Mouse (Mus musculus) cerebellum, postnatal 25 days (tissue): Measurements from ENCODE around the gene Slc51a.
"Not testable (repeated sequence)": the region's sequence is repeated elsewhere in the genome, so short reads cannot be mapped to it uniquely, and the experiment has no call there.

ENCODE experiments used
- DNase-seq, 2 experiments: peaks; one replicate each; pipeline ENCODE4 v3.0.0; 2021; ENCODE audit warnings: mixed read lengths in 2 of 2

The Slc51a gene

DNA sequence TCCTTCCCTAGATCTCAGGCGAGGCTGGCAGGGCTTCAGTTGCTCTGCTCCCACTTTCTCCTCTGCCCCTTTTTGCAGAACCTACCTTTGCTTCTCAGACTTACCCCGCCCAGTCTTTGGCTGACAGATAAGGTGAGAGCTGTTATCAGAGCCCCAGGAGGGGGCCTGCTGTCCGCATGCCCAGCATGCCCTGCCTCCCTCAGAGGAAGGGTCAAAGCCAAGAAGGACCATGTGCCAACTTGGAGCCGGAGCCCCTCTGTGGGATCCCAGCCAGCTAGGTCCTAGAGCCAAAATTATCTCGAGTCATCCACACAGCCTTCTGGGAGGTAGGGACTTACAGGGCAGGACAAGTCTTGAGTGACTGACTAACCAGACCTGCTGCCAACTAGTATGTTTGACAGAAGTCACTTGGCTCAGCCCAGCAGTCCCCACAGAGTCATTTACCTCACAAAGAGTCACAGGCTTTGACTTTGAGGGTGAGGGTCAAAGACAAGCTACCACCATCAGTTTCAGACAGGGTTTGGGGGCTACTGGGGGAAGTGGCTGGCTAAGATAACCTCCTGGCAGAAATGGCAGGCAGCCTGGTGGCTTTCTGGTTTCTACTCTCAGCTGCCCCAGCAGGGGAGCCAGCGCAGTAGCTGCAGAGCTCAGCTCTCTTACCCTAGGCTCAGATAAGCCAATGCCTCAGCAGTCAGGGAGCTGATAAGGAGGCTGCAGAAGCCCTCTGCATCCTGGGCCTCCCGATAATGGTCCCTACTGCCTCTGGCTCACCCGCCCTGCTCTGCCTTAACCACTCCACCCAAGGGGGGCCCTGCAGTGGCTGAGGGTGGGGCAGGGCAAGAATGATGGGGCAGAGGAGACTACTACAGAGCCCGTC lies 21.6 kb upstream of the Slc51a start:
- DNase-seq: peak in 1 of 2 experiments; percentile 46

DNA sequence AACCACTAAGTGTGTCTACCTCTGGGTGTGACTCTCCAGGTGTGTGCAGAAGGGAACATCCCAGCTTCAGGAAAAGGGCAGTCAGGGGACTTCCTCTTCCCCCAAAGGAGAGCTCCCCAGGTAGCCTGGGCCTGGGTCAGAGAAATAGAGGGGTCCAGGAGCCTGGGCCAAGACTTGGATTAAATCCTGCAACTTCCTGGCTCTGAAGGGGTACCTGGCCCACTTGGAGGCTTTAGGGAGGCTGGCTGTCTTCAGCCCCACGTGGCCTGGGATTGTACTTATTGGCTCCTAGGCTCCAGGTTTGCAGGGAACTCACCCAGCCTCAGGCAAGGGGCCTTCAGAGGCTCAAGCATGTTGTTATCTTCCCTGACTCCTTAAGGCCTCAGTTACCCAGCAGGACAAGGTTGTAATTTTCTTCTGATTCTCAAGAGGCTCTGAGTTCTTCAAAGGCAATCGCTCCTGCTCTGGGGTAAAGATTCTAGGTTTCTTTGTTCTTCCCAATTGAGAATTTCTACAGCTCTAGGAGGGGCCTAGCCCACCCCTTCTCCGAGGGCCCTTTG lies 20.9 kb upstream of the Slc51a start:
- no peak for DNase-seq

DNA sequence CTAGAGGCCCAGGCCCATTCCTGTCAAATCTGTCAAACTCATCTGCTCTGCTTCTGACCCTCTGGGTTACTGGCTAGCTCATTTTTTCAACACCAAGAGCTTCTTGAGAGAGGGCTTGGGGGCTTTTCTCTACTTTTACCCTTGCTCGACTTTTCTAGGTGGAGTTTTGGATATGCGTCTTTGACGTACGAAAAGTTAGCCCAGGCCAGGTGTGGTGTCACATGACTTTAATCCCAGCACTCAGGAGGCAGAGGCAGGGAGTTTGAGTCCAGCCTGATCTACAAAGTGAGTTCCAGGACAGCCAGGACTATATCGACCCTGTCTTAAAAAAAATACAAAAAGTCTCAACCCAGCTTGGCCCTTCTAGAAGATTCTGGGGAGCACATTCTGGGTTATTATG lies 20.4 kb upstream of the Slc51a start:
- no peak for DNase-seq

DNA sequence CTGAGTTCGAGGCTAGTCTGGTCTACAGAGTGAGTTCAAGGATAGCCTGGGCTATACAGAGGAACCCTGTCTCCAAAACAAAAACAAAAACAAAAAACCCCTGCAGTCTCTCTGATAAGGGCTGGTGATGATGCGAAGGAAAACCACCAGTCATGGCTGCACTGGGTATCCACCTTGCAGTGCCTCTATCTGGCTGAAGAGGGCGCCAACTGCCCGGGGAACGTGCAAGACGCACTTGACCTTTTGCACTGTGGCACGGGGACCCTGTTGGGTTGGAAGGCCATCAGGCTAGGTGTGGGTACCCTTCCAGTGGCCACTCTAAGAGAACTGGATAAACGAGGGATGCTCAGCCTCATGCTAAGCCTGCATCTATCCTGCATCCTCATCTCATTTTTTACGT lies 19.7 kb upstream of the Slc51a start:
- peak; percentile 63 to 78 for DNase-seq

DNA sequence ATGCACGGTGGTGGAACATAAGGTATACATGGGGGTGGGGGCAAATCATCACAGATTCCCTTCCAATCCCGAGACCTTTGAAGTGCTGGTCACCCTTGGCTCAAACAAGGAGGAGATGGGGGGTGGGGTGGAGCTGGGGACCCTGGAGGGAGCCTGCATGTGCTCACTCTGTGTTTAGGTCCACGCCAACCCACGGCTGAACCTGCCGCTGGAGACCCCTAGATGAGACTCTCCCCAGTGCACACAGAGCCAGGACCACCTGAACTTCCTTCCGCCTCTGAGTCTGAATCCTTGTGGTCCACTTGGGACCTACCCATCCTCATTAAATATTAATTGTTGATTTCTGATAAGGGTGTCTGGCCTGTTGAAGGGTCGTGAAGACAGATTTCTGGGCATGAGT lies 19.2 kb upstream of the Slc51a start:
- no peak for DNase-seq

DNA sequence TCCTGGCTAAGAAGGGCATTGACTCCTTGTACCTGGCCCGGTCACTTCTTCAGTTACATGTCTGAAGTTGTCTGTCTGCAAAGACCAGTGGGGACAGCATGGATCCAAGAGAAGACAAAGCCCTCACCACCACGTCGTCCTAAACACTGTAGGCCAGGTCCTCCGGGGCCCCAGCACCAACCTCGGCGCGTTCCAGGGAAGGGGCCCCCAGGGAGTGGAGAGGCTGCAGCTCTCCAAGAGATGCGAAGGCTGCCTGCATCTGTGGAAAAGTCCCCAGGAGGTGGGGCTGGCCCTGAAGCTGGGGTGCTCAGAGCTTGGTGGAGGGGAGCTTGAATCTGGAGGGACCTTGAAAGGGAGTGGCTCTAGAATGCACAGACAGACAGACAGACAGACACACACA lies 18.6 kb upstream of the Slc51a start:
- no peak for DNase-seq

DNA sequence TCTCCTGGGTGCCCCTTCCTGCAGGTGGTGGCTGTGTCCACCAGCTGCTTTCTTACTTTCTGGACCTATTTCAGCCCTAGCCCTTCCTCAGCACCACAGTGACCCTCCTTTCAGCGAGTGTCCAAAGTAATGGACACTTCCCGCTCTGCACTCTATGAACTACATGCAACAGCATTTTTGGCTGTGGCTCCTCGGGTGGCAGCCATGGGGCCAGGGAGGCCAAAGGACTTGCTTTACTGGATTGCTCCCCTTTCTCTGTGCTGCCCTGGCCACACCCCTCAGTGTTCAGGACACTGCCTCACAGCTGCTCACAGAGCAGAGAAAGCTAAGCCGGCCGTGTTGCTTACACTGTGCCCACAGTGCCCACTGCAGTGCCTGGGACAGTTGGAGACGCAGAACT lies 16.0 kb upstream of the Slc51a start:
- DNase-seq: no peak

GRCm38 (mm10) chr16:32502621-32503335 lies 15.1 kb upstream of the Slc51a start:
- no peak for DNase-seq

GRCm38 (mm10) chr16:32501459-32501858 lies 13.8 kb upstream of the Slc51a start:
- no peak for DNase-seq

DNA sequence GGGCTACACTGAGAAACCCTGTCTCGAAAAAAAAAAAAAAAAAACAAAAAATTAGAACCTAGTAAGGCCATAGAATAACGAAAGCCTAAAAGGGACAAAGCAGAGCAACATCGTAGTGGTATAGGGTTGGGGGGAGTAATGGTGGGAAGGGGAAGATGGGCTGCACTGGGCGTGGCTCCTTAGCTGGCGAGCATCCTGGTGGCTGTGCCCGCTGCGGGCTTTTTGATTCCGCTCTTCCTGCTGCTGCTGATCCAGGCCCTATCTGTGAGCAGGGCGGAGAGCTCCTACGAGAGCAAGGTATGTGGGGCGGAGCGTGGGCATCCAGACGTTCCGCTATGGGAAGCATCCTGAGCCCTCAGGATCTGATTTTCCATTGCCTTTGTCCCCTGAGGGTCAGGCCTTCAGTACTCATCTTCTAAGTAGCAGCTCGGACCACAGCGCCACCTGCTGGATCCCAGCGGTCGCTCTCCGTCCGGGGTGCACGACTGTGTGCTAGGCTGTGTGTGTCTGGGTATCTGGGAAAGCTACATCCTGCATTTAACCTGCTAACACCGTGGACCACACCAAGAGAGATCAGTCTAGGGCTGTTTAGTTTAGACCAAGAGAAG lies 11.9 kb upstream of the Slc51a start:
- peak; percentile 96 for DNase-seq

DNA sequence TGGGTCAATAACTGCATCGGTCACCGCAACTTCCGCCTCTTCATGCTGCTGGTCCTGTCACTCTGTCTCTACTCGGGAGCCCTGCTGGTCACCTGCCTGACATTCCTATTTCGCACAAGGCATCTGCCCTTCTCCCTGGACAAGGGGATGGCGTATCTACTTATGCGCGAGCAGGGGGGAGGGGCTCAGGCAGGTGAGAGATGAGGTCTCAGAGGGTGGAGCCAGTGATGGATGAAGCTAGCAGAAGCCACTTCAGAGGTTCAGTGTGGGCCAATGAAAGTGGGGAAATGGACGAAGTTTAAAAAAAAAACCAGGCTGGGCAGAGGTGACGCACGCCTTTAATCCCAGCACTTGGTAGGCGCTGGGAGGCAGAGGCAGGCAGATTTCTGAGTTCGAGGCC lies 11.3 kb upstream of the Slc51a start:
- peak in 1 of 2 experiments; percentile 22 for DNase-seq

DNA sequence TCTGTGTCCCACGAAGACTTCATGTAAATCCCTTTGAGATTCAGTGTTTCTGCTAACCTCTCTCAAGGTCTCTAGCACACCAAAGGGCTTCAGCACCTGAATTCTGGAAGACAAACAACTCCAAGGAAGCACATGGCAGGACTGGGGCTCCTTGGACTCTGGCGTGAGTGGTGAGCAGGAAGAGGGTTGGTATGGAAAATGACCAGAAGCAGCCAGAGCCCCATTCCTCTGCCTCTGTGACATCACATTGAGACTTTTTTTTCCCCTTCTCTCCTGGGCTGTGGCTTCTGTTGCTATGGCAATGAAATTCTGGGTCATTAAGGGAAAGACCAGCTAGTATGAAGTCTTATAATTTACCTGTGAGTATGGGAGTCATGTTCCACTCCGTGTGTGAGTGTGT lies 8.3 kb upstream of the Slc51a start, which contains the start of gene Zdhhc19:
Gene Zdhhc19 (plus strand): TSS at position 301 of the 400 bp plus-strand sequence.
- DNase-seq: no peak

DNA sequence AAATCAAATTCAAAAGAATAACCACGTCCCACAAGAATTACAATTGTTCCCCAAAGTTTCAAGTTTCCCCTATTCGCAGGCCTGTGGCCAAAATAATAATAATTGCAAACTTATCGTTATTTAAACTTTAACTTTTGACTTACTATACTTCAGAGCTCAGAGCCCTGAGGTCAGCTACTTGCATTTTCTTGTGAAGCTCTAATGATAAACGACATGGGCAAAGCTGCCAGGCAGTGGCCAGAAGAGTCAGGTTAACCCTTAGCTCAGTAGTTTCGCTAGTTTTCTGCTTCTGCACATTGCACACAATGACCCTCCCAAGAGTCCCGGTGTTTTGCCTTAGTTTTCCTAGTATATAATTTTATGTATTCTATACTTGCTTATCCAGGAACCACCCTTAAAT lies 6.7 kb upstream of the Slc51a start:
- not testable (repeated sequence) for DNase-seq

GRCm38 (mm10) chr16:32488939-32489338 lies 1.3 kb upstream of the Slc51a start:
- no peak for DNase-seq

DNA sequence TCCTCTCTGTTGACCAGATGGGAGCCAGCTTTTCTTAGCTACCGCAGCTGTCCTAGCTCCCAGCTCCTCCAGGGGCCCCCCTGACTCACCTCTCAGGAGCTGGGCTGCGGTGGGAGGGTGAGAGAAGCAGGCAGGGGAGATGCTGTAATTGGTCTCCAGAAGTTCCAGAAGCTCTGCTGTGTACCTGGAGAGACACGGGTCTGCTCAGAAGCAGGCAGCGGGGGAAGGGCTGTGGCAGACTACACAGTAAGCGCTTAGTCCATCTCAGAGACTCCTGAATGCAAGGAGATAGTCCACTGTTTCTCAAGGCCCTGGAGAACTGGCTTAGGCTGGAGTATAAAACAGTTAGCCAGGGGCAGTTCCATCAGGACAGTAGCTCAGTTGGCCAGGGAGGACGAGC lies 1.6 kb downstream of the Slc51a start:
- no peak for DNase-seq

- DNase-seq: no peak
Observed at GRCm38 (mm10) chr16:32485209-32485608, 2.5 kb downstream of the Slc51a start.

DNA sequence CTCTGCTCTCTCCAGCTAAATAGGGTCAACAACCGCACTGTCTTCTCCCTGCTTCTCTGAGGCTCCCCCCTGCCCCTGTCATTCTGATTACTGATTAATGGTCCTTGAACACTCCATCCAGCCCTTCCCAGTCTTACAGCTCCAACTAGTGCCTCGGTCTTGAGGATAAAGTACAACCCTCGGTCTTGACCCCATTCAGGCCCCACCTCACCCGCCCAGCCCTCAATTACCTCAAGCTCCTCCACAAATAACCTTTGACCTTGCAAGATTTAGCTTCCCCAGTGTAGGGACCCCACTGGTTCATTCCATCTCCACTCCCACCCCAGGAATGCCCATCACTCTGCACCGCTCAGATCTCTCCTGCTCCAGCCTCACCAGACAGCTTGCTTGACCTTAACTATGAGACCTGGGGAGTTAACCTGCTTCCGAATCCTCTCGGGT lies 3.2 kb downstream of the Slc51a start:
- no peak for DNase-seq

DNA sequence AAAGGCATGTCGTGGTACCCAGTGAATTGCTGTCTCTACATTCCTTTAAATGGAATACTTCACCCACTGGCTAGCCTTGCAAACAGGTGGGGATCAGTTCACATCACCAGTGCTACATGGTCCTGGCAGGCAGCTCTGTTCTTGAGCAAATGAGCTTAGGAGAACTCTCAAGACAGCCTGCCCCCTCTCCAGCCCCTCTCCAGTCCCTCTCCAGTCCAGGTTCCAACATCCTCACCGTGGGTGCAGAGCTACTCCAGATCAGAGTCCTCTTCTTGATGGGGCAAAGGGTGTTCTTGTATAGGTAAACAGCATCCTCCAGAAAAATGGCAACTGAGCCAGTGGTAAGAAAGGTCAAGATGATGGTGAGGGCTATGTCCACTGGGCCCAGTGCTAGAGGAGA lies 8.3 kb downstream of the Slc51a start:
- no peak for DNase-seq

GRCm38 (mm10) chr16:32477315-32477714 lies 10.4 kb downstream of the Slc51a start:
- DNase-seq: no peak

DNA sequence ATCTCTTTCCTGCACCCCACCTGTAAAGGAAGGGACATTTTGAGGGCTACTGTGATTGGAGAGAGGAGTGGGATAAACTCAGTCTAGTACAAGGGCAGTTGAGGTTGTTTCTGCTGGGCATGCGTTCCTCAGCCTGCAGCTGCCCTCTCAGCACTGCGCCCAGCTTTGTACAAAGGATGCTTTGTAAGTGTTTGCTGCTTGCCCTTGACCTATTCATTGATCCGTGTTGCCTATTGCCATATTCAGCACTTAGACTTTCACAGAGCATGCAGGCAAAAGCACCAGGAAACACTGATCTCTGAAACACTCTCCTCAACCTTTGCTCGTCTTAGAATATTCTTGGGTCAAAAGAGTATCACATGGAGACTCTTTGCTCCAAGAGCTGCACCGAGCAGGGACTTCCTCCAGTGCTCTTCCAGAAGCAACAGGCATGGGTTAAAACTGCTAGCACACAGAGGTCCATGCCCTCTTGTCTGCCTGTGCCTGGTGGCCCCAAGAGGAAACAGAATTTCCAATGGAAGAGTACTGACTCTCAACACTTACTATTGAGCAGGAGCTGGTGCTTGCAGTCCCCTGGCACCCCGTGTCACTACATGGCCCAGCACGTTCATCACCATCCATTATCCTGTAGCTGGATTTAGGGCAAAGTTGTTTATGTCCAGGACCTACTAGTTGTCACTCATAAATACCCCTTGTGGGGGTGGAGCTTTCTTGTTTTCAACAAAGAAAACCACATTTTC lies 15.2 kb downstream of the Slc51a start:
- no peak for DNase-seq

DNA sequence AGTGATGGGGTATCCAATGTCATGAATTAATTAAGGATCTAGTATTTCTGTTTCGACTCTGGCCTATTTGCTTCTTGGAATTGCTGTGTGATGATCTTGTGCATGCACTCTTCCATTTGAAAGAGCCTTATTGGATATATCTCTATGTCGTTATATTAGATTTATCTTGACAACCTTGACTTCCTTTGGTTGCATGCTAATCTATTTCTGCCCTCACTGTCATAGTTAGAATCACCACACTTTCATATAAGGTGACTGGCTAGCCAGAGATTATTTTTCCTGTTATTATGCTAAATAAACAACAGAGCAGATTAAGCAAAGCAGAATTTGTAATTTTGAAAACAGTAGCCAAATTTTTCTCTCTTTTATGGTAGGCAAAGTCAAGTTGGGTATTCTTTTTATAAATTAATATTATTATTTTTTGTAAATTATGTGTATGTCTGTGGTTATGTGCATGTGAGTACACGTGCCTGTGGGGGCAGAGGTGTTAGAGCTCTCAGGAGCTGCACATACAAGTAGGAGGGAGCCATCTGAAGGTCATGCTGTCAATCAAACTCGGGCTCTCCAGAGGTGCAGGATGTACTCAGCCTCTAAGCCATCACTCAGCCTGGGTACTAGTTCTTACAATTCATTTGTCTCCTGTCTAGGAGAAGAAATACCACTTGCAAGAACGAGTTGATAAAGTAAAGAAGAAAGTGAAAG lies 18.1 kb downstream of the Slc51a start:
- DNase-seq: no peak

- no peak for DNase-seq
Observed at GRCm38 (mm10) chr16:32468488-32468887, 19.2 kb downstream of the Slc51a start.
